Mouse (Mus musculus) embryonic fibroblast, embryonic 13.5 days (primary cell): Measurements from ENCODE around the gene Scd4.

Experiments
- CTCF ChIP-seq: IDR thresholded peaks from 2 replicates; pipeline ENCODE4 v1.5.1; 2011; ENCODE audit warnings: mild to moderate bottlenecking, control low read depth, low read length, moderate library complexity, borderline replicate concordance; ENCODE audit not compliant: insufficient read depth
- POLR2A ChIP-seq: IDR thresholded peaks from 2 replicates; pipeline ENCODE4 v1.6.1; 2011; ENCODE audit warnings: low read depth, mild to moderate bottlenecking, control low read depth, low read length, moderate library complexity

DNA sequence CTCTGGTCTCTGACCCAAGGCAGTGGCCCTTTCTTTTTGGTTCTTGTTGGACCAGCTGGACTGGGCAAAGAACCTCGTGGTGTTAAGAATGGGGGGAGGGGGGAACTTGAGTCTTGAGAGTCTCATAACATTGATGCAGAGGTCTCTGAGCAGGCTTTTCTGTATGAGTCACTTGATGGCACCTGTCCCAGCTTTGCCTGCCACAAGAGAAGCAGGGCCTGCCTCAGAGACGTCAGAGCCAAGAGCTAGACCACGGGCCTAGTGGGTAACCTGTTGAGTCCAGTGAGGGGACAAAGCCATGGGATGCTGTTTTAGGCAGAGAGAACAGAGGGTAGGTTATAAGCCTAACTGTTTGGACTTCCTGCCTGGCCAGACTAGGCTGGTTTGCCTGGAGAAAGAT is 37.6 kb upstream of the Scd4 start:
- no peak for TF ChIP-seq CTCF
- no peak for TF ChIP-seq POLR2A
